Mouse (Mus musculus): Measurements from ENCODE around the gene Cpm. TPM values are rescaled to one million over a fixed set of nuclear protein-coding genes. Genes with fewer than 3 reads are reported as not detected.
"Not testable (repeated sequence)": the region's sequence is repeated elsewhere in the genome, so short reads cannot be mapped to it uniquely, and the experiment has no call there.

Gene Cpm
- total RNA-seq, 2 experiments from 2014 or later, result 2.3 to 2.4 TPM

DNA sequence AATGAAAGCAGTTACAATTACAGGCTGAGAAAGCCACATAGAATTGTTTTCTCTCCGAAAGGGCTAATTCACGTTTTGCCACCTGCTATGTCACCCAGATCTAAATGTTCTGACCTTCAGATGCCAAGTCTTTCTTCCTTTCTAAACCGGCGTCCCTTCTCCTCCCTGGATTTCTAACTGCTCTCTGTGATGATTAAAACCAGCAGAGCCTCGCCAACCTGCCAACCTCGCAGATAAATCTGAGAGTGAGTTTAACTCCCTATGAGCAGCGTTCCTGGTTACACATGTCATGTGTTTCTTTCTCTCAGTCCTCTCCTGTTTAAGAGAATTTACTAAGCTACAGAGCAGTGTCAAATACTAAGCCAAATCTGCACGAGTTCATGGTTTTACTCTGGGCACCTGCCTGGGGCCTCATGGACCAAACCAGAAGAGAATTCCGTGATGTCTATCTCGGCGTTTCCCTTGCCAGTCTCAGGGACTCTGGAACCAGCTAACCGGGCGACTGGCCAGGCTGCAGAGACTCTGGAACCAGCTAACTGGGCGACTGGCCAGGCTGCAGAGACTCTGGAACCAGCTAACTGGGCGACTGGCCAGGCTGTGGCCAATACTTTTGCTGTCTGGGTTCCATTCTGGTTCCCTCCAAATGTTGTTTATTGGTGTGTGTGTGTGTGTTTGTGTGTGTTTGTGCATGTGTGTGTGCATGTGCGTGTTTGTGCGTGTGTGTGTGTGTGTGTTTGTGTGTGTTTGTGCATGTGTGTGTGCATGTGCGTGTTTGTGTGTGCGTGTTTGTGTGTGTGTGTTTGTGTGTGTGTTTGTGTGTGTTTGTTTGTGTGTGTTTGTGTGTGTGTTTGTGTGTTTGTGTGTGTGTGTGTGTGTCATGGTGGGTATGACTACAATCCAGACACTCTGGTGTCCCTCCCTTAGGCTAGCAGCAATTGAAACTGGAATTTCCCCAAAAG lies 89.1 kb downstream of the Cpm start:
- no peak for DNase-seq

DNA sequence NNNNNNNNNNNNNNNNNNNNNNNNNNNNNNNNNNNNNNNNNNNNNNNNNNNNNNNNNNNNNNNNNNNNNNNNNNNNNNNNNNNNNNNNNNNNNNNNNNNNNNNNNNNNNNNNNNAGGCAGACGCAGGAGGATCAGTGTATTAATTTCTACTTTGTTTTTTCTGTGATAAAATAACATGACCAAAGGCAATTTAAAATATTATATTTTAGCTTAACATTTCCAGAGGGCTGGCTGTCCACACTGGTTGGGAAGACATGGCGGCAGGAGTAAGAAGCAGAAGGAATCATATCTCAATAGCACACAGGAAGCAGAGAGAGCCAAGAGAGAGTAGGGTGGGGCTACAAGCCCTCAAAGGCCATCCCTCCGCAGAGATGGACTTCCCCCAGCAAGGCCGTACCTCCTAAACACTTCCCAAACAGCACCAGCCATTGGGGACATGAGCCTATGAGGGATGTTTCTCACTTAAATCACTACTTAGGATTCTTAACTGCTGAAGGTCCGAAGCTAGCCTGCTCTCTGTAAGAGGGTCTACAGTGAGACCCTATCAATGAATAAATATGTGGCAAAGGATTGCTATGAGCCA lies 94.9 kb downstream of the Cpm start:
- no peak for DNase-seq

DNA sequence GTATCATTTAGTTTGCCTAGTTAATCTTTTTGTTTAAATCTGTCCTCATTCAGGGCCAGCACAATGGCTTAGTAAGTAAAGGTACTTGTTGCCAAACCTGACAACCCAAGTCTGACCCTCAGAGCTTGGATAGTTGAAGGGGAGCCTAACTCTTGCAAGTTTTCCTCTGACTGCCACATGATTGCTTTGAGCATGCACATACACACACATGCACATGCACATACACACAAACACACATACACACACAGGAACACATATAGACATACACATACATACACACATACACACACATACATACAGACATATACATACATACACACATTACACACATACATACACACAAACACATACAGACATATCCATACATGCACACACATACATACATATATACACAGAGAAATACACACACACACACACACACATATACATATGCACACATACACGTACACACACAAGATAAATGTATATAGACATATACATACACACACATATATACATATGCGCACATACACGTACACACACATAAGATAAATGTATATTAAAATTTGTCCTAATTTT lies 95.6 kb downstream of the Cpm start:
- DNase-seq, result no peak

DNA sequence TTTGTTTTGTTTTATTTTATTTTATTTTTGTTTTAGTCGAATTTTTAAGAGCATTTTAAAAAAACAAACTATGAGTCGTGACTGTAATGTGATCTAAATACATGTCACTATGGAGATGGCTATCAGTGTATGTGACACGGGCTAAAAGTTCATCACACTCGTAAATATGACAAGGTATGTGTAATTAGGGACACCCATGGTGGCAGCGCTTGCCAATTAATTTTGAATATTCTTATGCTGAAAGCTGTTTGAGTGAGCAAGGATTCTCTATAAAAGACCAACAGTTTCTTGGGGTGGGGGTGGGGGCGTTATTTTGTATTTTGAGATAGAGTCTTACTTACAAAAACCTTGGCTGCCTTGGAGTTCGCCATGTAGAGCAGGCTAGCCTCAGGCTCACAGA lies 96.4 kb downstream of the Cpm start:
- no peak for DNase-seq

DNA sequence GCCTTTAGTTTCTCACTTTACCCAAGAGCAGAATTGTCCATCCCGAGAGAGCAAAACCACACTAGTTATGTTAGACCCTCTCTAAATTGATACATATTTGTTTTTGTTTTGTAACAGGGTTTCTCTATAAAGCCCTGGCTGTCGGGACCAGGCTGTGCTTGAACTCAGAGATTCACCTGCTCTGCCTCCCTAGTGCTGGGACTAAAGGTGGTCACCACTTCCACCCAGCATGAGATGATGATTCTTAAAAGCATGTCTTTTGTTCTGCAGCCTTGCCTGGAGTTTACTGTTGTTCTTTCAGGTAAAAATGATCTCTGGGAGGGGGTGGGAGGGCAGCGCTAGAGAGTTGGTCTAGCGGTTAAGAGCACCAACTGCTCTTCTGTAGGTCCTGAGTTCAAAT lies 97.0 kb downstream of the Cpm start:
- DNase-seq, result no peak

DNA sequence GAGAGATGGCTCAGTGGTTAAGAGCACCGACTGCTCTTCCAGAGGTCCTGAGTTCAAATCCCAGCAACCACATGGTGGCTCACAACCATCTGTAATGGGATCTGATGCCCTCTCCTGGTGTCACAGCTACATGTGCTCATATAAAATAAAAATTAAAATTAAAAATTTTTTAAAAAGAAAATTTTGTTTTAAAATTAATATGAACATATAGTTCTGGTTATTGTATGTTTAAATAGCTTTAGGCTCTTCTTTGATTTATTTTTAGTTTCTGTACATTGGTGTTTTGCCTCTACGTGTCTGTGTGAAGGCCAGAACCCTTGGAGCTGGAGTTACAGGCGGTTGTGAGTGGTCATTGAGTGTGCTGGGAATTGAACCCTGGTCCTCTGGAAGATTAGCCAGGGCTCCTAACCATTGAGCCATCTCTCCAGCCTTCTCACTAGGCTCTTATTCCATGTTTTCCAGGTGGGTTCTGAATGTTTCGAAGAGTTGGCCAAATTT lies 97.6 kb downstream of the Cpm start:
- DNase-seq, result no peak

DNA sequence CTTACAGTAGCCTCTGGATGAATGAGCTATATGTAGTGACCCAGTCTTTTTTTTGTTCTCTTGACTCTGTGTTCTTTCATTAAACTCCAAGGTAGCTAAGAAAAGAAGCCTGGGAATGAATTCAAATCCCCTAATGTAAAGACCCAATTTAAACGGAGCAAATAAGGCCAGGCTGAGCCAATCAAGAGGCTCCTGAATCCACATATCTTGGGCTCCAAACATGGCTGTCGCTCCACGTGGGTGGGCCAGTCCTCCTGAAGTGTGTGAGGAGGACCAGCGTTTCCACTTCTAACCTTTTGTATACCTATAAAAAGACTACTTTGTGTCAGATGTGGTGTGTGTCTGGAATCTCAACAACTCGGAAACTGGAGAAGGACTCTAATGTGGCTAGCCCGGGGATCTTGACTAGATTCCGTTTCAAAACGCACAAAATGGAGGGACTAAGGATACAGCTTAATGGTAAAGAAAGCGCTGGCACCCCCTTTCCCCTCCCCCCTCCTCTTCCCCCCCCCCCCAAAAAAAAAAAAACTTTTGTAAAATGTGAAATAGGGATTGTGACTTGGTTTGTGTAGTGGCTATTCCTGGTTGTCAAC lies 98.3 kb downstream of the Cpm start:
- DNase-seq, result no peak

DNA sequence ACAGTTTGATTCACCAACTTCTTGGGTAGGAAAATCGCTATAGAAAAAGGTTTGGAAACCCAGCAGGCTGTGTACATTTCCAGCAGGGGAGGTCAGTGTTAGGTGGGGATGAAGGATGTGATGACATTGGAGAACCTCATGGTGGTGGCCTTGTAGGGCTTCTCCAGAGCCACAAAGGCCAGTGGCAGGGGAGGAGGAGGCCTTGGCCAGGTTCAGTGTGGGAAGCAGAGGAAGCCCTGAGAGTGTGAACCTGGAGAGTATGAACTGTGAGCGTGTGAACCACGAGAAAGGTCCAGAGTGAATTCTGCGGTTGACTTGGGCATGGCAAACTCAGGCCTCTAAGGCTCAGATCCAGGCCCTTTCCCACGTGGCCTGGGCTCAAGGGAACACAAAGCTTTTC lies 99.3 kb downstream of the Cpm start:
- DNase-seq, result no peak

DNA sequence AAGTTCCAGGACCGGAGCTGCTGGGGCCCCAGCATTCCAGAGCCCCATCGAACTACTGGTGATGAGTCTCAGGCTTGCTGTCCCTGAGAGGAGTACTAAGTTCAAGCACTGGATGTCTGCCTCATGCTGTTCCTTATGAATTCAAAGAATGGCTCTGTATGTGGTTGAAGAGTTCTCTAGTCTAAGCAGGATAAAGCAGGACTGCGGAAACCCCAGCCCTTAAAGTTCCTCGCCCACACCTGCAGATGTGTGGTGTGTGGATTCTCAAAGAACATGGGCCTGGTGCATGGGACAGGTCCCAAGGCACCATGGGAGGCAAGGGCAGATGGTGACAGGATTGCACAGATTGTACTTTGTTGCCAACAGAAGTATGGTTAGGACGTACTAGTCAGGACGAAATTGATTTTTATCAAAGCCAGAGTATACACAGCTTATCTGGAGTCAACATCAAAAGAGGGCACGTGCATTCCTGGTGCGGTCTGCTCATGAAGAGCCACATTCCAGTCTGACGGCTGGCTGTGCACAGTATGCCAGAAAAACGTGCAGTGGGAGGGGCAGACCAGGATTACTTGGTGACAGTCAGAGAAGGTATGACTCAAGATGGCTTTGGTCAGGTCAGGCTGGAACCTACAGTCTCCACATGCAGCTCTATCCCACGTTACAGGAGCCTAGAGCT lies 100.0 kb downstream of the Cpm start:
- no peak for DNase-seq

DNA sequence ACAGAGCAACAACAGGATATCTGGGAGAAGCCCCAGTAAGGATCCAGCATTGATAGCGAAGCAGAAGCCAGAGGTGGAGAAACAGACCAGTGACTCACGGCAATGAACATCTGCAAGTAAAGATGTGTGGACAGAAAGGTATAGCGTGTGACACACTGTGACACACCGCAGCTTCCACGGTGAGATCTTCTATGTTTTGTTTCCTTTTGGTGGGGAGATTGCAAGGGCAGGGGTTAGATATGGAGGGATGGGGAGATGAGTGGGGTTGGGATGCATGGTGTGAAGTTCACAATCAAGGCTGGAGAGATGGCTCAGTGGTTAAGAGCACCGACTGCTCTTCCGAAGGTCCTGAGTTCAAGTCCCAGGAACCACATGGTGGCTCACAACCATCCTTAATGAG lies 100.8 kb downstream of the Cpm start:
- DNase-seq, result no peak

DNA sequence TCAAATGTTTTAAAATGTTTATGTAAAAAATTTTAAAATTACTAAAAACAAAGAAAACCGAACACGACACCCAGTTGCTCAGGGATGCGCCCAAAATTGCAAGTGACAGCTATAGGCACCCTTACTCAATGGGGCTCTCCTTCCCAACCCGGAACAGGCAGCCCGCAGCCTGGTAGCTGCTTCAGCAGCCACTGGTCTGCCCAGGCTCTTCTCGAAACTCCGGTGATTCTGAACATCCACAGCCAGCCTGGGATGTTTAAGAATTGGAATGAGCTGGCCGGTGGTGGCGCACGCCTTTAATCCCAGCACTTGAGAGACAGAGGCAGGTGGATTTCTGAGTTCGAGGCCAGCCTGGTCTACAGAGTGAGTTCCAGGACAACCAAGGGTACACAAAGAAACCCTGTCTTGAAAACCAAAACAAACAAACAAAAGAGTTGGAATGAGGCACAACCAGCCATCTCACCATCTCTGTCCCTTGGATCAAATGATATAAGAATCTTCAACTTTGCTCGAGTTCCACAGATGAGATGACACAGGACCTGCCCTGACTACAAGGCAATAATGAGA lies 101.4 kb downstream of the Cpm start:
- no peak for DNase-seq

DNA sequence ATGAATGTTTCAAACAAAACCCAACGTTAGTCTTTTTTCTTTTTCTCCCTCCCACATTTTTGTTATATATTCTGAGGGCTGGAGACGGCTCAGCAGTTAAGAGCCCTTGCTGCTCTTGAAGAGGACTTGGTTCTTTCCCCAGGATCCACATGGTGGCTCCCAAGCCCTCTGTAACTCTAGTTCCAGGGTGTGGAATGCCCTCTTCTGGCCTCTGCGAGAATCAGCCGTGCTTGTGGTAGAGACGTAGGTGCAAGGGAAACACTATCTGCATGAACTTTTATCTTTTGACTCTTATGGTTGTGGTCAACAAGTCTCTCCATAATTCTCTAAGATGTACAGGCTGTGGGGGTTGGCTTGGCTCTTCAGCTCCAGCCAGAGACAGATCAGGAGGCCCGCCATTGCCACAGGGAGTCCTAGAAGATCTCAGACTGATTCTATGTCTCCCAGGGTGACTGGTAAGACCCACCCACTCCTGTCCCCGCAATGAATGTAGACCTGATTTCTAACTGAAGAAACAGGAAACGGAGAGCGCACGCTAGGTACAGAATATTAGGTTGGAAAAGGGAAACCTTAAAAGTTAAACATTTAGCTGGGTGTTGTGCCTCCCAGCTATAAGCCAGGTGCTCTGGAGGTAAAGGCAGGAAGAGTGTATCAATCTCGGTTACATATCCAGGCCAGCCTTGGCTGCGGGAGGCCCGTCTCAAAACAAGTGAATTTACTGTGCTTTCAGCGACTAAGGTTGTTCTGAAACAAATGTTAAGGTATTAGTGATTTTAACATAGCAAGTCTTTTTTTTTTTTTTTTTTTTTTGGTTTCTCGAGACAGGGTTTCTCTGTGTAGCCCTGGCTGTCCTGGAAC lies 102.2 kb downstream of the Cpm start:
- DNase-seq, result peak; percentile 21

DNA sequence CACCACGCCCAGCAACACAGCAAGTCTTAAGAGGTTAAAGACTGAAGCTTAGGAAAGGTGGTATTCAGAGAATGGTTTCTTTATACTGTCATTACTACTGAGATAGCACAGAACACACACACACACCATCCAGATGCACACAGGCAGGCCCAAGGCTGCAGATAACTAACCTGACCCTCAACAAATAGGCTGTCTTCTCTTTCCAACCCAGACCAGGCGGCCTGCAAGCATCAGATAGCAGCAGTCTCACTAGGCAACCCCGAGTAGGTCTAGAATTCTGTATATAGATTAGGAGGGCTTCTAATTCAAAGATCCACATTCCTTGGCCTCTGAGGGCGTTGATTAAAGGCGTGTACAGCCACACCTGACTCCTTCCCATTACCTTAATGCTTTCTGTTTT lies 102.9 kb downstream of the Cpm start:
- no peak for DNase-seq

DNA sequence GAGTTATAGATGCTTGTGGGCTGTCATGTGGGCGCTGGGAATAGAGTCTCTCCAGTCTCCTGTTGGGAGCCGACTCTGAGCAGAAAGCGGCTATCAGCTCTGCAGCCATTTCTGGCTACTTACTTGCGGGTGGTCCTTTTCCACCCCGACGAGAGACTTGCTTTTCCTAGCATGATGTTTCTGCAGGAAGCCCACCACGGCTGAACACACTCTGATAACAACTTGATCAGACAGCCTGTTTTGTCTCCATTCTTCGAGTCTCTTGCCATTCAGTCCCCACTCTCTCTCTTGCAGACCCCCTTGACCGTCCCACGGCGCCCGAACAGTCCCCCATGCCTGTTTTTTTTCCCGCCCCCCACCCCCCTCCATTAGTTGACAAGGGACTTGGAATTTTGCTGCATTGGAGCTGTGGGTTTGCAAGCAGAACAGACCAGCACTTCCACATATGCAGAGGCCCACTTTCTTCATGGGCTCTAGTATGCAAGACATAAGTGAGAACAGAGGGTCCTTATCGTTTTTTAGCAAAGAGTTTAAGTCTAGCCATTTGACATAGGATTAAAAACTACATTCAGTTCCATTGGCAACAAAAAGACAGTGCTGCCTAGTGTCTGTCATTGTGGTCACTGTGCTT lies 103.8 kb downstream of the Cpm start:
- no peak for DNase-seq

DNA sequence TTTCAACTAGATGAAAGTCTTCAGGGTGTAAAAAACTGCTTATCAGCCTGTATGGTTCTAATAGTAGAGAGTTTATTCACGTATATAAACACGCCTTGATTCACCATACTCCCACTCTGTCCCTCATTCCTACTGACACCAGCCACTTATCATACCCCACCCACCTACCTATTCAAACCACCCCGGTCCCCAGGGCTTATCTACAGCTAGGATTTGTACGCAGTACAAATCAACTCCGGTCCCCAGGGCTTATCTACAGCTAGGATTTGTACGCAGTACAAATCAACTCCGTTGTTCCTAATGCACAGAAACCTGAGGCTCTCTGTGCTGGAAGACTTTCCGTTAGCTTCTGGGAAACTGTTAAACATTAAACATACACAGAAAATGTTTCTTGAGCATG lies 104.3 kb downstream of the Cpm start:
- not testable (repeated sequence) for DNase-seq

DNA sequence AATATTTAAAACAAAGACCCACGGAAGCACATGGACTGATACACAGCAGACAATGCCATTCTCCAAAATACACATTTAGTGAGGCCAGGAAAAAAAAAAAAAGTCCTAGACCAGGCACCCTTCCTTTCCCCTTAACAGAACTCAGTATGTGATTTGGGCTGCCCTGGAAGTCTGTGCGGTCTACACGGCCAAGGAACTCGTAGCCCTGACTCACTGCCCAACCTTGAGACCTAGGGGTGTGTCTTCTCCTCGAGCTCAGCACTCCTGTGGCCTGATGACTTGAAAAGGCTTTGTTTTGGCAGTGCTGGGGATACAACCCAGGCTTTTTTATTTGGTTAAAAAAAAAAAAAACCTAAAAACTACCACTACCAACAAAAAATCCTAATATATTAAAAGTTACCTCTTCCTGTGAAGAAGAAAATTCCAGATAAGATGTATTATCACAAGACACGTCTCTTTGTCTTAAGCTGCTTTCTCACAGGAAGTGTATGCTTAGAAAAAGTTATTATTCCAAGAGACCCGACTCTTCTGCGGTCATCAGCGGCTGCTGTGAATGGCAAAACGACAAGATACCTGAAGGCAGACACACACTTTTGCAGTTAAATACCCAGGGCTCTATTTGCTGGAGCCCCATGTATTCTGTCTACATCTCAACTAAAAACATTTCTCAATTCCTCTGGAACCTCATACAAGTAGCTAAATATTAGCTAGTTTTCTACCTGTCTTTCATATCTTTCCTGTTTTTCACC lies 105.0 kb downstream of the Cpm start:
- DNase-seq, result not testable (repeated sequence)

DNA sequence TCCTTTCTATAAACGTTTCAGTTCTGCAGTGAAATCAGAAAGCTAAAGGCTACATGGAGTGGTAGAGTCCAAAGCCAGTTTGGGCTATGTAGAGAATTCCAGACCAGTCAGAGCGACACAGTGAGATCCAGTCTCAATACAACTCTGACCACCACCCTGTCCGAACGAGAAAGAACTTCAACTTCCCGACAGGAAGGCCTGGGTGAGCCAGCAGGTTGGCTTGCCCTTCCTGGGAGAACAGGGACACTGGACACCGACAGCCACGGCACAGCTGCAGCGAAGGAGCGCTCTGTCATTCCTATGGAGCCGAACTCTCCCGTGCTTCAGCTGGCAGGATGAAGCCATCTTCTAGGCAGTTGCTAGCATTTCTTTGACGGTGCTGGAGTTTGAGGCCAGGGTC lies 106.1 kb downstream of the Cpm start:
- not testable (repeated sequence) for DNase-seq

DNA sequence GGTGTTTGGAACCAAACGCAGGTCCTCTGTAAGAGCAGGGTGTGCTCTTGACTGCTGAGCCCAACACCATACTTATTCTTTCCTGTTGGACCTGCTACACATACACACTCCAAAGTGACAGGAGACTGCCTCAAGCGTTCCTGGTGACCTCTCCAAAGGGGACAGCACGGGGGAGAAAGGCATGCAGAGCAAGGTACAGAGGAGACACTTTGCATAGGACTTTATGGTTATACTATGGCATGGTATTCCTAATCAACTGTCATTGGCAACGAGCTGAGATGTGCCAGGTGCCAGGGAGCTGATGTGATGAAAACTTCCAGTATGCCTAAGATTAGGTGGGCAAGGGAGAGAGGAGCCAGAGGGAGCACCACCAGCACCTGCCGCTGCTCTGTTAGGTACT lies 107.3 kb downstream of the Cpm start:
- no peak for DNase-seq

Measured in gastrocnemius, postnatal 25 days (tissue).